Mouse (Mus musculus): ENCODE measurements around the gene Arhgef3.

DNA sequence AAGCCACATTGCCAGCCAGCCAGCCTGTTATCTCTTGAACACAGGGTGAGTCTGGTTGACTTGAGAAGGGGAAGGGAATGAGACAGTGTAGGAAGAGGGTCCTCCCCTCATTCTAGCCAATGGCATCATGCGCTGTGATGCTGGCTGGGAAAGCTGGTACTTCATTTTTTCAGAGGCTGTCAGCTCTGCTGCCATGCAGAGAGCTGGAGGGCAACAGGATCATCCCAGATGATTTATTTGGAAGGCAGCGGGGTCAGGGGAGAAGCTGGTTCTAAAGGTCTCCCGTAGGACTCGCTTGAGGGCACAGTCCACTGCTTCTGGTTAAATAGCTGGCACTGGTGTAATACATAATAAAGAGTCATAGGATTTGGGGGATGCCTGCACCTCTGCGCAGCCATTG lies 3.8 kb downstream of the Arhgef3 start:
- TF ChIP-seq CTCF (IDR thresholded peaks at IDR 0.05; ENCODE audit: borderline replicate concordance, control insufficient read depth, extremely low read depth, insufficient read depth, low read length, poor library complexity) (no peak), POLR2A (IDR thresholded peaks at IDR 0.05; ENCODE audit: control insufficient read depth, extremely low read depth, insufficient read depth, low read length, poor library complexity) (no peak)

Data from thymus, adult 2 months (tissue).